Comparison of ENCODE assay signal across 17 mouse cellular contexts in the genomic region with DNA sequence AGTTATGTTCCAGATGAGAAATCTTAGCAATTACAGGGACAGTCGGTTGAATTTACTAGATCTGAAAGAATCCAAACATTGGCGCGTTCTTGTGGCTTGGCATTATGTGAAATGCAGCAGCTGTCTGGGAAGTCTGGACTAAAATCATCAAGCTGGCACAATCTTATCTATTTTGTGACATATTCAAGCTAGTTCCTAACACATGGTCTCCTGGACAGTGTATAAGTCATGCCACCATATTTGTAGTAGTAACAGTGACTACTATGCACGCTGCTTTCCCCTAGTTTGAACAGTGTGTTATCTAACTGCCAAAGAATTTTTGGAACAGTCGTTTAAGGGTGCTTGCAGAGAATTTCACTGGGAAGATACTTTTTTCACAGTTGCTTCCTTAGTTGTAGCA.
DNase-seq lines count a peak whose midpoint lies in the region; ATAC-seq lines count a peak whose summit lies in the region.
"Had no signal": no experiment of that assay in that cellular context is flagged by ENCODE, and none has a peak within 500 bp of the region (broad histone marks: within the 10 kb centered on the region; RNA-seq: fewer than 3 reads in every experiment).

No protein-coding gene starts in this region.

- H3K4me2 ChIP-seq in hindbrain, embryonic 14.5 days (replicated peaks): no peak overlapping the region
- H3K4me2 ChIP-seq: heart, embryonic 13.5 days; kidney, embryonic 15.5 days; midbrain, embryonic 12.5 days; stomach, embryonic 15.5 days had no signal

- H3K36me3 ChIP-seq in hindbrain, embryonic 14.5 days (replicated peaks; ENCODE audit: control insufficient read depth, insufficient read depth): no peaks in the 10 kb centered on the region
- H3K36me3 ChIP-seq: heart, embryonic 13.5 days; kidney, embryonic 15.5 days; midbrain, embryonic 12.5 days; stomach, embryonic 15.5 days had no signal

- ATAC-seq in frontal cortex, adult (ENCODE audit: low TSS enrichment): peak; percentile 85
- ATAC-seq in hindbrain, embryonic 14.5 days (ENCODE audit: low FRiP score): no peak
- ATAC-seq: inflammation-experienced regulatory T-cells, adult 6 months had no signal

- no peak for DNase-seq in frontal cortex, postnatal 25 days (ENCODE audit: low spot score in 2 of 2)
- DNase-seq in right cerebral cortex, adult 2 months (ENCODE audit: low spot score in 2 of 2): peak; percentile 10 to 13
- no peak for DNase-seq in right cerebral cortex, postnatal 36 days (ENCODE audit: low spot score in 2 of 2)
- peak; percentile 8 to 32 for DNase-seq in layer of hippocampus, postnatal 10 days (ENCODE audit: low spot score in 2 of 2)
- no peak for DNase-seq in hindbrain, embryonic 14.5 days (ENCODE audit: low spot score)
- no peak for DNase-seq in urinary bladder, postnatal 4 days (ENCODE audit: low spot score in 2 of 2)
- DNase-seq: cerebellum, adult 11-12 months; liver; lung, adult 2 months; thymus, postnatal 25 days had no signal

- H3K9me3 ChIP-seq in hindbrain, embryonic 14.5 days (ENCODE audit: control insufficient read depth, low read length): 0 out of 2 replicates have a peak, but pooled peaks cover 3% of the 10 kb centered on the region
- H3K9me3 ChIP-seq: heart, embryonic 13.5 days; kidney, embryonic 15.5 days; midbrain, embryonic 12.5 days; stomach, embryonic 15.5 days had no signal

- no peaks in the 10 kb centered on the region for H3K4me1 ChIP-seq in hindbrain, embryonic 14.5 days (replicated peaks; ENCODE audit: control insufficient read depth, insufficient read depth, low read length)
- H3K4me1 ChIP-seq: heart, embryonic 13.5 days; kidney, embryonic 15.5 days; midbrain, embryonic 12.5 days; stomach, embryonic 15.5 days had no signal

- WGBS in hindbrain, embryonic 14.5 days: 91% methylated on average over 5 of the region's 5 CpGs

- H3K27ac ChIP-seq in hindbrain, embryonic 14.5 days: no peak overlapping the region
- H3K27ac ChIP-seq: heart, embryonic 13.5 days; kidney, embryonic 15.5 days; macrophage; midbrain, embryonic 12.5 days; stomach, embryonic 15.5 days had no signal

- H3K27me3 ChIP-seq in hindbrain, embryonic 14.5 days (ENCODE audit: control insufficient read depth, insufficient read depth, low read length): no peaks in the 10 kb centered on the region
- H3K27me3 ChIP-seq: heart, embryonic 13.5 days; kidney, embryonic 15.5 days; midbrain, embryonic 12.5 days; stomach, embryonic 15.5 days had no signal

- H3K4me3 ChIP-seq in hindbrain, embryonic 14.5 days (replicated peaks; ENCODE audit: low read length): no peak overlapping the region
- H3K4me3 ChIP-seq: heart, embryonic 13.5 days; kidney, embryonic 15.5 days; midbrain, embryonic 12.5 days; stomach, embryonic 15.5 days had no signal

- H3K9ac ChIP-seq in hindbrain, embryonic 14.5 days: no peak overlapping the region
- H3K9ac ChIP-seq: heart, embryonic 13.5 days; kidney, embryonic 15.5 days; midbrain, embryonic 12.5 days; stomach, embryonic 15.5 days had no signal

Comparison
In these comparisons a context has a peak if more than half of its experiments do, and no peak if none do; other contexts are left out.
1. DNase-seq: peak in right cerebral cortex, adult 2 months (2 of 2) and layer of hippocampus, postnatal 10 days (2 of 2); none in frontal cortex, postnatal 25 days (0 of 2), right cerebral cortex, postnatal 36 days (0 of 2), hindbrain, embryonic 14.5 days (single experiment) and urinary bladder, postnatal 4 days (0 of 2).